Mouse (Mus musculus): ENCODE measurements around the gene Pdcd1lg2. TPM values are rescaled to one million over a fixed set of nuclear protein-coding genes. Genes with fewer than 3 reads are reported as not detected.

Gene Pdcd1lg2
- polyA plus RNA-seq, 1 experiment from 2014 or later: not detected

GRCm38 (mm10) chr19:29370545-29371283, 40.0 kb upstream of the Pdcd1lg2 start:
- Histone ChIP-seq H3K4me1 (peaks cover 6% of the 10 kb centered on the region; the same call in 1 of the 2 replicates), H3K36me3 (no peaks in the 10 kb centered on the region), H3K9me3 (replicated peaks) (no peaks in the 10 kb centered on the region), H3K27ac (no peak overlapping the region), H3K27me3 (no peaks in the 10 kb centered on the region; the same call in 1 of the 2 replicates), H3K4me2 (replicated peaks) (no peak overlapping the region), H3K9ac (no peak overlapping the region), H3K4me3 (no peak overlapping the region)
- no peak for ATAC-seq (ENCODE audit: low FRiP score)
- WGBS: 88% methylated on average over 7 of the region's 7 CpGs

DNA sequence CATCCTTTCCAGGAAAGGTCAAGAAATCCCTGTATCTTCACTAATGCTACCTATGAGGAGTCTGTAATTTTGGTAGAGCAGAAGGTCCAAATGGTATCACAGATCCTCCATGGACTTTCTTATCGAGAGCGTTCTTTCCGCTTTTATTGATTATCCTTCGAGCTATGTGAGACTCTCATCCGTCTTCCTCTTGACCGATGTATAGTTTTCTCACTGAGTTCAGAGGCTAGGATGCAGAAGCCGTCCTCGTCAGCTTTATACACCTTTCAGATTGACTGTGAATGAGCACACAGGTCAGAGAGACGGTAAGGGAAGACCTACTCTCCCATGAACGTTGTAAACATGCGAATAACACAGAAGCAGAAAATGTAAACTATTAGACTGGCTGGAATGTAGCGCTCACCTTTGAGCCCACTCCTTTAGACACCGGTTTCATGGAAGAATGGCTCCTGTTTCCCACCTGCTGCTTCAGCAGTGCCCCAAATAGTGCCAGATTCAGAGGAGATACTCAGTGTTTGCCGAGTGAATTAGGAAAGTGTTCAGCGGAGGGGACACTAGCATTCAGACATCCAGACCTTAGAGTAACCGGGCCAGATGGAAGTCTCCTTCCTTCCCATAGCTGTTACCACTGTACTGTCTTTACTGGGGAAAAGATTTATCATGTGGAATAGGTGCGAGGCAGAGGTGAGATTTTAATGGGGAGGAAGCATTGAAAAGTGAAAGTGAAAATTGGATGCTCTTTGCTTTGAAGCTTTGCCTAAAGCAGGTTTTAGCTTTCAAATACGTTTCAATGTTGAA, 39.2 kb upstream of the Pdcd1lg2 start:
- H3K4me1 ChIP-seq: peaks cover 6% of the 10 kb centered on the region; the same call in 1 of the 2 replicates
- H3K27ac ChIP-seq: no peak overlapping the region
- H3K9me3 ChIP-seq (replicated peaks): no peaks in the 10 kb centered on the region
- H3K36me3 ChIP-seq: no peaks in the 10 kb centered on the region
- H3K4me2 ChIP-seq (replicated peaks): no peak overlapping the region
- no peak overlapping the region for H3K9ac ChIP-seq
- WGBS: 81% methylated on average over 18 of the region's 18 CpGs
- no peak overlapping the region for H3K4me3 ChIP-seq
- H3K27me3 ChIP-seq: no peaks in the 10 kb centered on the region; the same call in 1 of the 2 replicates
- no peak for ATAC-seq (ENCODE audit: low FRiP score)

DNA sequence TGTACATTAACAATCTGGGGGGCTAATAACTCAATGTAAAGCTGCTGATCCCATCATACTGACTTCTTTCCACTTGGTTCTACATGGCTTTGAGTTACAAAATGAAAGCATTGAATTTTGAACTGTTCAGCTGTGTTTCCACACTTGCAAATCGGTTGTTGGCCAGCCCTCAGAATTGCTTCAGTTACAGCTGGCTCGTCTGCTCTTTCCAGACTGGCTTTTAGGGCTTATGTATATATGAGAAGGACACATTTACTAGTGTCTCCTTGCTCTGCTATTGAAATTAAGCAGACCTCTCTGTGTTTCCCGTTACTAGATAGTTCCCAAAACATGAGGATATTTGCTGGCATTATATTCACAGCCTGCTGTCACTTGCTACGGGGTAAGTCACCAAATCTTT, 38.6 kb upstream of the Pdcd1lg2 start:
- Histone ChIP-seq H3K27ac (no peak overlapping the region), H3K36me3 (no peaks in the 10 kb centered on the region), H3K27me3 (no peaks in the 10 kb centered on the region; the same call in 1 of the 2 replicates), H3K4me1 (peaks cover 5% of the 10 kb centered on the region; the same call in 1 of the 2 replicates), H3K9ac (no peak overlapping the region), H3K4me3 (no peak overlapping the region), H3K9me3 (replicated peaks) (no peaks in the 10 kb centered on the region), H3K4me2 (replicated peaks) (no peak overlapping the region)
- ATAC-seq (ENCODE audit: low FRiP score): no peak
- WGBS: 82% methylated on average over 4 of the region's 4 CpGs

DNA sequence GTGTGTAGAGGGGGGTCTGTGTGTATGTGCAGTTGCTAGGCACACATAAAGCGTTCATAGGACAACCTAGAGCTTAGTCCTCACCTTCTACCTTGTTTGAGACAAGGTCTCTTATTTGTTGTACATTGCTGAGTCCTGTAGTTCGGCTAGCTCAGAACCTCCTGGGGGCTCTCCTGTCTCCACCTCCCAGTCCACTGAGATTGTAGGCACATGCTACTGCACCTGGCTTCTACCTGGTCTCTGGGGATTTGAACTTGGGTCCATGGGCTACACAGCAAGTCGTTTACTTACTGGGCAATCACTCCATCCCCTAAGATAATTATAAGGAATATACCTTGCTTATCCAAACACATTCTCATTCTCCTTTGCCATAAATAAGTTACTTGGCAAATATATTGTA, 38.1 kb upstream of the Pdcd1lg2 start:
- WGBS: 91% methylated on average over 3 of the region's 3 CpGs
- Histone ChIP-seq H3K36me3 (no peaks in the 10 kb centered on the region), H3K4me3 (no peak overlapping the region), H3K27me3 (no peaks in the 10 kb centered on the region; the same call in 1 of the 2 replicates), H3K4me1 (no peaks in the 10 kb centered on the region), H3K4me2 (replicated peaks) (no peak overlapping the region), H3K9ac (no peak overlapping the region), H3K9me3 (replicated peaks) (no peaks in the 10 kb centered on the region), H3K27ac (no peak overlapping the region)
- no peak for ATAC-seq (ENCODE audit: low FRiP score)

- Histone ChIP-seq H3K36me3 (no peaks in the 10 kb centered on the region), H3K9me3 (replicated peaks) (no peaks in the 10 kb centered on the region), H3K4me1 (no peaks in the 10 kb centered on the region), H3K4me2 (replicated peaks) (peak overlapping the region; percentile 34), H3K27ac (no peak overlapping the region), H3K4me3 (peak overlapping the region; percentile 11; the same call in 1 of the 2 replicates), H3K27me3 (no peaks in the 10 kb centered on the region), H3K9ac (no peak overlapping the region)
- WGBS: 42% methylated on average over 11 of the region's 11 CpGs
- no peak for ATAC-seq (ENCODE audit: low FRiP score)
Observed at GRCm38 (mm10) chr19:29373438-29373837, 37.3 kb upstream of the Pdcd1lg2 start.

GRCm38 (mm10) chr19:29374947-29375346, 35.8 kb upstream of the Pdcd1lg2 start:
- Histone ChIP-seq H3K4me1 (no peaks in the 10 kb centered on the region), H3K36me3 (no peaks in the 10 kb centered on the region), H3K9ac (no peak overlapping the region), H3K27ac (no peak overlapping the region), H3K4me2 (replicated peaks) (no peak overlapping the region), H3K4me3 (no peak overlapping the region), H3K27me3 (no peaks in the 10 kb centered on the region), H3K9me3 (replicated peaks) (no peaks in the 10 kb centered on the region)
- no peak for ATAC-seq (ENCODE audit: low FRiP score)
- 87% methylated on average over 9 of the region's 9 CpGs for WGBS

- Histone ChIP-seq H3K36me3 (no peaks in the 10 kb centered on the region), H3K4me3 (no peak overlapping the region), H3K4me1 (no peaks in the 10 kb centered on the region), H3K9me3 (replicated peaks) (no peaks in the 10 kb centered on the region), H3K4me2 (replicated peaks) (no peak overlapping the region), H3K9ac (no peak overlapping the region), H3K27ac (no peak overlapping the region), H3K27me3 (no peaks in the 10 kb centered on the region)
- no peak for ATAC-seq (ENCODE audit: low FRiP score)
- WGBS: 67% methylated on average over 3 of the region's 3 CpGs
Observed at GRCm38 (mm10) chr19:29376382-29376781, 34.3 kb upstream of the Pdcd1lg2 start.

DNA sequence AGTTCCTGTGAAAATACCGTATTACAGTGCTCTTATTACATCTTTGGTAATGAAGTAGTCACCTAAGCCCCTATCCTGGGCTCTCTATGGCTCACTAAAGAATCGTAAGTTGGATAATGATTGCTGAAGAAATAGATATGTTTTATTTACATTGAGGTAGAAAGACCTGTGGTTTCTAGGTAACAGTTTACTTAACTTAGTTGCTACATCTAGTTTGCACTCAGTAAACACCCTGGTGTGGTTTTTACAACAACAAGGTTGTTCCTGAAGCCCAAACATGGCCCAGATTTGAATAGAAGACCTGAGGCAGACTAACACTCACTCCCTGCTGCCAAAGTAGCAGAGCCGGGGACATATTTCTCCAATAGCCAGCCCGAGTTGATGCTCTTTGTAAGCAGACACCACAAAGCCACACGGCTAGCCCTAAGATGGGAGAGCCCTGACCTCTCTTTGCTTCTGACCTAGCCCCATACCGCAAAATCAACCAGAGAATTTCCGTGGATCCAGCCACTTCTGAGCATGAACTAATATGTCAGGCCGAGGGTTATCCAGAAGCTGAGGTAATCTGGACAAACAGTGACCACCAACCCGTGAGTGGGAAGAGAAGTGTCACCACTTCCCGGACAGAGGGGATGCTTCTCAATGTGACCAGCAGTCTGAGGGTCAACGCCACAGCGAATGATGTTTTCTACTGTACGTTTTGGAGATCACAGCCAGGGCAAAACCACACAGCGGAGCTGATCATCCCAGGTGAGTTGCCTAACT, 30.7 kb upstream of the Pdcd1lg2 start:
- 89% methylated on average over 14 of the region's 14 CpGs for WGBS
- H3K36me3 ChIP-seq: no peaks in the 10 kb centered on the region
- H3K27me3 ChIP-seq: no peaks in the 10 kb centered on the region
- no peaks in the 10 kb centered on the region for H3K4me1 ChIP-seq
- H3K9ac ChIP-seq: no peak overlapping the region
- ATAC-seq (ENCODE audit: low FRiP score): no peak
- H3K4me2 ChIP-seq (replicated peaks): no peak overlapping the region
- H3K4me3 ChIP-seq: no peak overlapping the region
- no peaks in the 10 kb centered on the region for H3K9me3 ChIP-seq (replicated peaks)
- no peak overlapping the region for H3K27ac ChIP-seq

- H3K4me1 ChIP-seq: no peaks in the 10 kb centered on the region
- no peak overlapping the region for H3K4me3 ChIP-seq
- no peaks in the 10 kb centered on the region for H3K9me3 ChIP-seq (replicated peaks)
- no peaks in the 10 kb centered on the region for H3K27me3 ChIP-seq
- H3K27ac ChIP-seq: no peak overlapping the region
- no peak for ATAC-seq (ENCODE audit: low FRiP score)
- H3K4me2 ChIP-seq (replicated peaks): no peak overlapping the region
- 95% methylated on average over 5 of the region's 5 CpGs for WGBS
- no peaks in the 10 kb centered on the region for H3K36me3 ChIP-seq
- H3K9ac ChIP-seq: no peak overlapping the region
Observed at GRCm38 (mm10) chr19:29383368-29383767, 27.4 kb upstream of the Pdcd1lg2 start.

DNA sequence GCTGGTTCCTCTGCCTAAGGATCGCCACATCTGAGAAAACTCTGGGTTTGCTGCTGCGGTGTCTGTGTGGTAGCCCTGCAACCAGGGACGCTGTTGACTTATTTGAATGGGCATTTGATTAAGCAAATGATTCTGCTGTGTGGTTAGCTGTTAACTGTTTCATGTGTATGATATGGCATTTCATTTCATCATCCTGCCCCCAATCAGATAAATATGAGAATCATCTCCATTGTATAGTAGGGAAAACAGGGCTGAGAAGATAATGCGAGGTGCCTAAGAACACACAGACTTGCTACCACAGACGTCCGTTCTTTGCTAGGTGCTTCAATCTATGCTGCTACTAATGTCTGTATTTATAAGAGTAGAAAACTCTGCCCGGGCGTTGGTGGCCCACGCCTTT, 26.3 kb upstream of the Pdcd1lg2 start:
- H3K4me1 ChIP-seq: no peaks in the 10 kb centered on the region
- no peak overlapping the region for H3K27ac ChIP-seq
- H3K9me3 ChIP-seq (replicated peaks): no peaks in the 10 kb centered on the region
- H3K36me3 ChIP-seq: no peaks in the 10 kb centered on the region
- no peak overlapping the region for H3K9ac ChIP-seq
- no peak for ATAC-seq (ENCODE audit: low FRiP score)
- no peak overlapping the region for H3K4me3 ChIP-seq
- 91% methylated on average over 9 of the region's 9 CpGs for WGBS
- H3K27me3 ChIP-seq: no peaks in the 10 kb centered on the region
- H3K4me2 ChIP-seq (replicated peaks): no peak overlapping the region

DNA sequence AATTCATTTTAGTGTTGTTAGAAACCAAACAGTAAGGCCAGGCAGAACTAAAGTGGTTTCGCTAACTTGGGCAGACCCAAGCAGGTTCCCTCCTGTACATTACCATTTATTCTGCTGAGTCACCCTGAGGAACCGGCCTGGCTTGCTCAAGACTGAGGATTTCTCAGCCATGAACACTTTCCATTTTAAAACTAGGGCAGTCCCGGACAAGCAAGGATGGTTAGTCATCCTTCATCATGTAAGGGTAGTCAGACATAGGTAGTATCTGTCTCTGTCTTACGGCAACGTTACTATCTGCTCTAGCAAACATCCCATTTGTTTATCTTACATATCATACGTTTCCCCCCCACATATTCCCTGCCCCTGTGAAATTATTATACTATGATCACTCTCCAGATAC, 25.7 kb upstream of the Pdcd1lg2 start:
- no peaks in the 10 kb centered on the region for H3K36me3 ChIP-seq
- no peak overlapping the region for H3K9ac ChIP-seq
- 92% methylated on average over 6 of the region's 6 CpGs for WGBS
- ATAC-seq (ENCODE audit: low FRiP score): no peak
- no peak overlapping the region for H3K4me2 ChIP-seq (replicated peaks)
- H3K4me1 ChIP-seq: no peaks in the 10 kb centered on the region
- H3K9me3 ChIP-seq (replicated peaks): no peaks in the 10 kb centered on the region
- H3K4me3 ChIP-seq: no peak overlapping the region
- no peaks in the 10 kb centered on the region for H3K27me3 ChIP-seq
- no peak overlapping the region for H3K27ac ChIP-seq

DNA sequence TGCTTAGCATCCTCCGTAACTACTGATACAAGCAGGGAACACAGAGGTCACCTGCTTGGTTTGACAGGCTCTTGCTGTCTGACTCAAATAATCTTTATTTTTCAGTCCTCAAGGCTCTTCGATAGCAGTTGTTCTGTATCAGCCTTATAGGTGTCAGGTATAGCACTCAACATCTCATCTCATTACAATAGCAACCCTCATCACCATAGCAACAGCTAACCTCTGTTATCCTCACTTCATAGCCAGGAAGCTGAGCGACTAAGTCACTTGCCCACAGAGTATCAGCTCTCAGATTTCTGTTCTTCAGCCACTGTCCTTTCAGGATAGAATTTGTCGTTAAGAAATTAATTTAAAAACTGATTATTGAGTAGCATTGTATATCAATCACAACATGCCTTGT, 24.9 kb upstream of the Pdcd1lg2 start:
- Histone ChIP-seq H3K4me1 (no peaks in the 10 kb centered on the region), H3K27ac (no peak overlapping the region), H3K9me3 (replicated peaks) (no peaks in the 10 kb centered on the region), H3K27me3 (no peaks in the 10 kb centered on the region), H3K4me2 (replicated peaks) (no peak overlapping the region), H3K36me3 (no peaks in the 10 kb centered on the region), H3K9ac (no peak overlapping the region), H3K4me3 (no peak overlapping the region)
- WGBS: 81% methylated on average over 4 of the region's 4 CpGs
- no peak for ATAC-seq (ENCODE audit: low FRiP score)

All from hindbrain, embryonic 12.5 days (tissue).